Mouse (Mus musculus) hematopoietic stem cell, adult 5-6 weeks (primary cell): ENCODE data around the gene Rsbn1l. TPM values are rescaled to one million over a fixed set of nuclear protein-coding genes. Genes with fewer than 3 reads are reported as not detected.
A peak's percentile ranks its signal among the peaks of the same experiment; 100 is the strongest.

Experiments
- ATAC-seq, 2 experiments: fragments of 125-278 bp in 1 of 2; replicated peaks in 1 of 2; 2 replicates each; pipeline ENCODE4 v1.8.0; 2016 to 2017; ENCODE audit warnings: inconsistent platforms in 2 of 2, mild to moderate bottlenecking in 2 of 2, moderate number of reproducible peaks in 2 of 2, low read depth in 1 of 2, moderate TSS enrichment in 1 of 2; ENCODE audit not compliant: low FRiP score in 2 of 2, poor library complexity in 2 of 2, severe bottlenecking in 2 of 2, insufficient read depth in 1 of 2, low TSS enrichment in 1 of 2
- total RNA-seq: library from RNA; stranded (forward); fragments of 172-1452, 232-1000 nt; gene quantifications from 2 replicates; pipeline ENCODE4 v1.2.3, GENCODE M21; 2017

The Rsbn1l gene
- total RNA-seq, 1 experiment from 2014 or later, result 81.1 TPM

GRCm38 (mm10) chr5:20873146-20873545 is 83.1 kb downstream of the Rsbn1l start:
- ATAC-seq, result 0 out of 4 replicates have a peak, but pooled peaks of 1 of the 2 experiments have one; percentile 32

GRCm38 (mm10) chr5:20865193-20865755 is 90.9 kb downstream of the Rsbn1l start:
- ATAC-seq, result peak; percentile 24 to 42; a peak in 2 of 4 replicates

- peak in 1 of 2 experiments; percentile 62; a peak in 3 of 4 replicates for ATAC-seq
Measured at GRCm38 (mm10) chr5:20864216-20864969, 91.8 kb downstream of the Rsbn1l start.

- no peak for ATAC-seq
Measured at GRCm38 (mm10) chr5:20861901-20862300, 94.3 kb downstream of the Rsbn1l start.

- peak in 1 of 2 experiments; percentile 30; a peak in 1 of 4 replicates for ATAC-seq
Measured at GRCm38 (mm10) chr5:20860565-20860964, 95.6 kb downstream of the Rsbn1l start.

GRCm38 (mm10) chr5:20858404-20858803 is 97.8 kb downstream of the Rsbn1l start:
- ATAC-seq, result no peak

GRCm38 (mm10) chr5:20855066-20855465 is 101.1 kb downstream of the Rsbn1l start:
- ATAC-seq, result no peak

- ATAC-seq, result peak; percentile 82 to 92
Measured at GRCm38 (mm10) chr5:20847010-20847409, 109.2 kb downstream of the Rsbn1l start.

GRCm38 (mm10) chr5:20843816-20844215 is 112.4 kb downstream of the Rsbn1l start:
- ATAC-seq, result no peak

GRCm38 (mm10) chr5:20843405-20843804 is 112.8 kb downstream of the Rsbn1l start:
- ATAC-seq, result no peak

Other genes with a start within 250 kb of the Rsbn1l start
- gene Phtf2, start 74.3 kb downstream of the Rsbn1l start, total RNA-seq, result 35.8 and 42.5 TPM in 2 replicates
- gene Tmem60, start 74.2 kb downstream of the Rsbn1l start, total RNA-seq, result 14.1 and 16.0 TPM in 2 replicates
- gene Ptpn12, start 99.5 kb upstream of the Rsbn1l start, total RNA-seq, result 44.0 and 64.5 TPM in 2 replicates
- gene Gsap, start 229.9 kb upstream of the Rsbn1l start, total RNA-seq, result 11.6 and 24.8 TPM in 2 replicates